Mouse (Mus musculus) brain, embryonic 14.5 days (tissue): Measurements from ENCODE around the gene Rtf2.

Source experiments
- CTCF ChIP-seq: fragments of 200-500 bp; IDR thresholded peaks from 2 replicates; pipeline ENCODE4 v1.5.1; 2012; ENCODE audit warnings: inconsistent platforms, mild to moderate bottlenecking, moderate library complexity, borderline replicate concordance; ENCODE audit not compliant: insufficient read depth, insufficient read length; ENCODE audit errors: extremely low read depth
- POLR2A ChIP-seq: fragments of 200-500 bp; IDR thresholded peaks from 2 replicates; pipeline ENCODE4 v1.6.1; 2012; ENCODE audit warnings: mild to moderate bottlenecking, inconsistent platforms, borderline replicate concordance; ENCODE audit not compliant: poor library complexity, insufficient read depth, insufficient read length, severe bottlenecking; ENCODE audit errors: extremely low read depth

GRCm38 (mm10) chr2:172439843-172440639, at the start of gene Rtf2:
- TF ChIP-seq CTCF (no peak), POLR2A (peak; percentile 37; the same call in 1 of the 2 replicates)
